Mouse (Mus musculus) myocyte (in vitro differentiated cells): ENCODE data around the gene Fam214b. TPM values are rescaled to one million over a fixed set of nuclear protein-coding genes. Genes with fewer than 3 reads are reported as not detected.

Experiments
- H3K27me3 ChIP-seq: one replicate; pipeline ENCODE4 v1.6.1; 2011; ENCODE audit not compliant: control insufficient read depth, insufficient read depth, insufficient read length
- H3K36me3 ChIP-seq: one replicate; pipeline ENCODE4 v1.6.1; 2011; ENCODE audit not compliant: control insufficient read depth, insufficient read depth
- H3K4me2 ChIP-seq: one replicate; pipeline ENCODE4 v1.6.1; 2011; ENCODE audit warnings: low read depth, control low read depth
- H3K4me3 ChIP-seq: one replicate; pipeline ENCODE4 v1.5.1; 2011; ENCODE audit warnings: mild to moderate bottlenecking, control low read depth, moderate library complexity
- H3K79me2 ChIP-seq: one replicate; pipeline ENCODE4 v1.6.1; 2011; ENCODE audit not compliant: control insufficient read depth, insufficient read depth
- H3ac ChIP-seq: one replicate; pipeline ENCODE4 v1.6.1; 2011; ENCODE audit not compliant: control insufficient read depth, insufficient read length
- CEBPB ChIP-seq: IDR thresholded peaks from 2 replicates; pipeline ENCODE4 v1.6.1; 2011; ENCODE audit warnings: mild to moderate bottlenecking, moderate library complexity; ENCODE audit not compliant: poor library complexity, insufficient read depth, severe bottlenecking
- E2F4 ChIP-seq: IDR thresholded peaks from one replicate; pipeline ENCODE4 v1.6.1; 2011; ENCODE audit warnings: mild to moderate bottlenecking, control low read depth, moderate library complexity; ENCODE audit not compliant: insufficient read depth
- MAX ChIP-seq: IDR thresholded peaks from one replicate; pipeline ENCODE4 v1.6.1; 2011; ENCODE audit warnings: low read depth, mild to moderate bottlenecking, control low read depth
- MYOD1 ChIP-seq, 3 experiments: IDR thresholded peaks; one replicate each; pipeline ENCODE4 v1.6.1; 2011; ENCODE audit warnings: control low read depth in 2 of 3, low read depth in 2 of 3, mild to moderate bottlenecking in 2 of 3, moderate library complexity in 1 of 3; ENCODE audit not compliant: insufficient read length in 2 of 3, control insufficient read depth in 1 of 3
- MYOG ChIP-seq, 3 experiments: IDR thresholded peaks; one replicate each; pipeline ENCODE4 v1.6.1; 2011; ENCODE audit warnings: control low read depth in 2 of 3, low read depth in 2 of 3, mild to moderate bottlenecking in 2 of 3; ENCODE audit not compliant: insufficient read length in 2 of 3, control insufficient read depth in 1 of 3, insufficient read depth in 1 of 3
- POLR2A ChIP-seq: IDR thresholded peaks from one replicate; pipeline ENCODE4 v1.6.1; 2011; ENCODE audit warnings: low read depth, mild to moderate bottlenecking, control low read depth, moderate library complexity; ENCODE audit not compliant: insufficient read length
- POLR2AphosphoS2 ChIP-seq: IDR thresholded peaks from one replicate; pipeline ENCODE4 v1.6.1; 2011; ENCODE audit warnings: low read depth, control low read depth; ENCODE audit not compliant: insufficient read length
- REST ChIP-seq: IDR thresholded peaks from one replicate; pipeline ENCODE4 v1.6.1; 2011; ENCODE audit warnings: mild to moderate bottlenecking, control low read depth, moderate library complexity; ENCODE audit not compliant: insufficient read depth, insufficient read length
- SRF ChIP-seq: IDR thresholded peaks from one replicate; pipeline ENCODE4 v1.6.1; 2011; ENCODE audit warnings: low read depth; ENCODE audit not compliant: control insufficient read depth, insufficient read length
- TCF12 ChIP-seq: IDR thresholded peaks from one replicate; pipeline ENCODE4 v1.6.1; 2011; ENCODE audit warnings: mild to moderate bottlenecking, control low read depth; ENCODE audit not compliant: poor library complexity, insufficient read depth, severe bottlenecking
- TCF3 ChIP-seq: IDR thresholded peaks from one replicate; pipeline ENCODE4 v1.6.1; 2011; ENCODE audit warnings: low read depth, control low read depth; ENCODE audit not compliant: insufficient read length
- USF1 ChIP-seq: IDR thresholded peaks from one replicate; pipeline ENCODE4 v1.6.1; 2011; ENCODE audit warnings: low read depth, mild to moderate bottlenecking, control low read depth, moderate library complexity
- polyA plus RNA-seq: library from polyadenylated mRNA; unstranded; fragments of >200 nt; fragmentation: generic; extraction: Trizol; gene quantifications from one replicate; pipeline ENCODE4 v1.2.1, GENCODE M21; 2012; ENCODE audit warnings: missing spikeins

The Fam214b gene
- polyA plus RNA-seq, 1 experiment: 35.3 TPM

- H3K36me3 ChIP-seq: no peaks in the 10 kb centered on the region
- H3K4me2 ChIP-seq: no peak overlapping the region
- no peak overlapping the region for H3ac ChIP-seq
- TF ChIP-seq MYOD1 (IDR thresholded peaks at IDR 0.05; ENCODE audit: control insufficient read depth in 1 of 3, insufficient read length in 2 of 3, low read depth in 2 of 3) (no peak), E2F4 (no peak), MAX (no peak), CEBPB (no peak), REST (no peak), POLR2AphosphoS2 (no peak), TCF12 (no peak), MYOG (IDR thresholded peaks at IDR 0.05; ENCODE audit: control insufficient read depth in 1 of 3, insufficient read depth in 1 of 3, insufficient read length in 2 of 3, low read depth in 2 of 3) (no peak)
- H3K4me3 ChIP-seq: no peak overlapping the region
- no peaks in the 10 kb centered on the region for H3K79me2 ChIP-seq
- H3K27me3 ChIP-seq: no peaks in the 10 kb centered on the region
Observed at GRCm38 (mm10) chr4:43019176-43019575, 26.8 kb downstream of the Fam214b start.

- no peak overlapping the region for H3K4me3 ChIP-seq
- H3K27me3 ChIP-seq: no peaks in the 10 kb centered on the region
- no peaks in the 10 kb centered on the region for H3K79me2 ChIP-seq
- TF ChIP-seq SRF (no peak), CEBPB (no peak), POLR2A (no peak), REST (no peak), TCF3 (no peak), POLR2AphosphoS2 (no peak), MAX (no peak), MYOG (IDR thresholded peaks at IDR 0.05; ENCODE audit: control insufficient read depth in 1 of 3, insufficient read depth in 1 of 3, insufficient read length in 2 of 3, low read depth in 2 of 3) (no peak), E2F4 (no peak), MYOD1 (IDR thresholded peaks at IDR 0.05; ENCODE audit: control insufficient read depth in 1 of 3, insufficient read length in 2 of 3, low read depth in 2 of 3) (no peak), USF1 (no peak), TCF12 (no peak)
- no peak overlapping the region for H3K4me2 ChIP-seq
- H3ac ChIP-seq: no peak overlapping the region
- H3K36me3 ChIP-seq: no peaks in the 10 kb centered on the region
Observed at GRCm38 (mm10) chr4:43018156-43018555, 27.9 kb downstream of the Fam214b start.

GRCm38 (mm10) chr4:43012091-43012490, 33.9 kb downstream of the Fam214b start:
- Histone ChIP-seq H3ac (no peak overlapping the region), H3K4me3 (no peak overlapping the region), H3K27me3 (no peaks in the 10 kb centered on the region)

GRCm38 (mm10) chr4:43010161-43011038, 35.6 kb downstream of the Fam214b start, which contains the start of gene Fancg:
Fancg (minus strand) TSS chr4:43010506.
- no peaks in the 10 kb centered on the region for H3K79me2 ChIP-seq
- H3K36me3 ChIP-seq: no peaks in the 10 kb centered on the region
- TF ChIP-seq MAX (no peak), TCF12 (no peak), E2F4 (peak; percentile 66)
- H3ac ChIP-seq: peak within 1 kb of the TSS; percentile 52
- H3K4me2 ChIP-seq: peak within 1 kb of the TSS; percentile 97
- H3K27me3 ChIP-seq: no peaks in the 10 kb centered on the region
- peak within 1 kb of the TSS; percentile 69 for H3K4me3 ChIP-seq

More at GRCm38 (mm10) chr4:43012091-43012490, 33.9 kb downstream of the Fam214b start:
- TF ChIP-seq MAX (no peak), CEBPB (peak; percentile 30; the same call in 1 of the 2 replicates)
- Histone ChIP-seq H3K36me3 (no peaks in the 10 kb centered on the region), H3K79me2 (no peaks in the 10 kb centered on the region), H3K4me2 (no peak overlapping the region)

GRCm38 (mm10) chr4:43005765-43006164, 40.3 kb downstream of the Fam214b start:
- Histone ChIP-seq H3K79me2 (no peaks in the 10 kb centered on the region), H3ac (no peak overlapping the region), H3K27me3 (no peaks in the 10 kb centered on the region), H3K36me3 (no peaks in the 10 kb centered on the region), H3K4me2 (no peak overlapping the region), H3K4me3 (no peak overlapping the region)
- TF ChIP-seq MAX (no peak), MYOG (IDR thresholded peaks at IDR 0.05; ENCODE audit: control insufficient read depth in 1 of 3, insufficient read depth in 1 of 3, insufficient read length in 2 of 3, low read depth in 2 of 3) (no peak), CEBPB (no peak), MYOD1 (IDR thresholded peaks at IDR 0.05; ENCODE audit: control insufficient read depth in 1 of 3, insufficient read length in 2 of 3, low read depth in 2 of 3) (no peak)
